Mouse (Mus musculus): ENCODE measurements around the gene Ugt1a9.

The Ugt1a9 gene

GRCm38 (mm10) chr1:88266123-88266522 lies 195.5 kb downstream of the Ugt1a9 start:
- no peak for TF ChIP-seq GATA4 (IDR thresholded peaks at IDR 0.05; ENCODE audit: insufficient replicate concordance, low read length)

GRCm38 (mm10) chr1:88267489-88267888 lies 196.9 kb downstream of the Ugt1a9 start:
- no peak for TF ChIP-seq GATA4 (IDR thresholded peaks at IDR 0.05; ENCODE audit: insufficient replicate concordance, low read length)

- TF ChIP-seq GATA4 (IDR thresholded peaks at IDR 0.05; ENCODE audit: insufficient replicate concordance, low read length) = no peak; the same call in 1 of the 2 replicates
Measured at GRCm38 (mm10) chr1:88268070-88268469, 197.5 kb downstream of the Ugt1a9 start.

All from liver, adult (tissue).